Mouse (Mus musculus) hindbrain, embryonic 10.5 days (tissue): ENCODE measurements around the gene Stil. TPM values are rescaled to one million over a fixed set of nuclear protein-coding genes. Genes with fewer than 3 reads are reported as not detected.
A peak's percentile ranks its signal among the peaks of the same experiment; 100 is the strongest.

Experiments
- DNase-seq: peaks from one replicate; pipeline ENCODE4 v3.0.0-alpha.2; 2017; ENCODE audit warnings: low spot score
- H3K27ac ChIP-seq: fragments of 300-500 bp; sonication (generic); 2 replicates; pipeline ENCODE4 v1.5.1; 2016; ENCODE audit warnings: mild to moderate bottlenecking, moderate library complexity
- H3K27me3 ChIP-seq: fragments of 300-500 bp; sonication (generic); 2 replicates; pipeline ENCODE4 v1.6.1; 2016; ENCODE audit warnings: mild to moderate bottlenecking; ENCODE audit not compliant: poor library complexity, insufficient read depth, severe bottlenecking
- H3K36me3 ChIP-seq: fragments of 300-500 bp; sonication (generic); 2 replicates; pipeline ENCODE4 v1.6.1; 2016; ENCODE audit warnings: mild to moderate bottlenecking, moderate library complexity
- H3K4me1 ChIP-seq: fragments of 300-500 bp; sonication (generic); replicated peaks from 2 replicates; pipeline ENCODE4 v1.6.1; 2016; ENCODE audit warnings: mild to moderate bottlenecking
- H3K4me3 ChIP-seq: fragments of 300-500 bp; sonication (generic); 2 replicates; pipeline ENCODE4 v1.5.1; 2016; ENCODE audit warnings: mild to moderate bottlenecking, moderate library complexity
- H3K9me3 ChIP-seq: fragments of 300-500 bp; sonication (generic); 2 replicates; pipeline ENCODE4 v1.6.1; 2016; ENCODE audit warnings: mild to moderate bottlenecking, moderate library complexity
- WGBS: fragments of 180-500 bp; shearing (Covaris S2); methylation state at CpG from one replicate; pipeline ENCODE4 v1.1.7; 2016; 5-methylcytosine and 5-hydroxymethylcytosine counted together
- polyA plus RNA-seq: library from polyadenylated mRNA; unstranded; fragments of >200 nt; fragmentation: Nextera tagmentation; extraction: Ambion mirVana; gene quantifications from 2 replicates; pipeline ENCODE4 v1.2.1, GENCODE M21; 2016

The Stil gene
- polyA plus RNA-seq, 1 experiment from 2014 or later = 15.0 TPM

GRCm38 (mm10) chr4:114994218-114994617, 5.7 kb upstream of the Stil start:
- Histone ChIP-seq H3K9me3 (no peaks in the 10 kb centered on the region), H3K27ac (no peak overlapping the region), H3K36me3 (no peaks in the 10 kb centered on the region), H3K4me3 (no peak overlapping the region), H3K27me3 (peaks cover 11% of the 10 kb centered on the region; the same call in 1 of the 2 replicates), H3K4me1 (0 out of 2 replicates have a peak, but pooled peaks cover 2% of the 10 kb centered on the region)
- no peak for DNase-seq
- 90% methylated on average over 3 of the region's 3 CpGs for WGBS

GRCm38 (mm10) chr4:114997051-114997450, 2.9 kb upstream of the Stil start:
- DNase-seq = no peak
- Histone ChIP-seq H3K4me1 (peaks cover 20% of the 10 kb centered on the region), H3K9me3 (no peaks in the 10 kb centered on the region), H3K27ac (no peak overlapping the region), H3K4me3 (no peak overlapping the region), H3K36me3 (no peaks in the 10 kb centered on the region), H3K27me3 (peaks cover 6% of the 10 kb centered on the region; the same call in 1 of the 2 replicates)
- WGBS = 52% methylated on average over 3 of the region's 3 CpGs

GRCm38 (mm10) chr4:114999445-114999772, 550 bp upstream of the Stil start:
- H3K27ac ChIP-seq = peak overlapping the region; percentile 89
- H3K4me1 ChIP-seq = peaks cover 23% of the 10 kb centered on the region
- H3K36me3 ChIP-seq = peaks cover 19% of the 10 kb centered on the region
- no peak for DNase-seq
- WGBS = 10% methylated on average over 9 of the region's 9 CpGs
- H3K27me3 ChIP-seq = peaks cover 3% of the 10 kb centered on the region; the same call in 1 of the 2 replicates
- peak overlapping the region; percentile 64 for H3K4me3 ChIP-seq
- H3K9me3 ChIP-seq = no peaks in the 10 kb centered on the region

GRCm38 (mm10) chr4:115000429-115000795, 453 bp downstream of the Stil start:
- H3K36me3 ChIP-seq = peaks cover 29% of the 10 kb centered on the region
- 1% methylated on average over 8 of the region's 8 CpGs for WGBS
- no peaks in the 10 kb centered on the region for H3K27me3 ChIP-seq
- H3K27ac ChIP-seq = peak overlapping the region; percentile 89
- H3K4me3 ChIP-seq = peak overlapping the region; percentile 64
- DNase-seq = peak; percentile 3
- no peaks in the 10 kb centered on the region for H3K9me3 ChIP-seq
- H3K4me1 ChIP-seq = peaks cover 23% of the 10 kb centered on the region

GRCm38 (mm10) chr4:115014276-115014675, 14.3 kb downstream of the Stil start:
- no peak for DNase-seq

GRCm38 (mm10) chr4:115019997-115020396, 20.0 kb downstream of the Stil start:
- Histone ChIP-seq H3K4me3 (no peak overlapping the region), H3K9me3 (no peaks in the 10 kb centered on the region), H3K27me3 (no peaks in the 10 kb centered on the region), H3K27ac (no peak overlapping the region), H3K4me1 (no peaks in the 10 kb centered on the region), H3K36me3 (peaks cover 96% of the 10 kb centered on the region)
- no peak for DNase-seq
- WGBS = 96% methylated on average over 3 of the region's 3 CpGs

More at GRCm38 (mm10) chr4:115014276-115014675, 14.3 kb downstream of the Stil start:
- Histone ChIP-seq H3K27ac (no peak overlapping the region), H3K27me3 (no peaks in the 10 kb centered on the region), H3K4me1 (no peaks in the 10 kb centered on the region), H3K4me3 (no peak overlapping the region), H3K36me3 (peaks cover 98% of the 10 kb centered on the region), H3K9me3 (no peaks in the 10 kb centered on the region)
- 96% methylated on average over 3 of the region's 3 CpGs for WGBS

- Histone ChIP-seq H3K4me3 (no peak overlapping the region), H3K27me3 (no peaks in the 10 kb centered on the region), H3K9me3 (no peaks in the 10 kb centered on the region), H3K4me1 (no peaks in the 10 kb centered on the region), H3K27ac (no peak overlapping the region), H3K36me3 (peaks cover 76% of the 10 kb centered on the region)
- WGBS = 86% methylated on average over 6 of the region's 6 CpGs
- no peak for DNase-seq
Observed at GRCm38 (mm10) chr4:115035043-115035442, 35.1 kb downstream of the Stil start.

- Histone ChIP-seq H3K36me3 (peaks cover 77% of the 10 kb centered on the region), H3K9me3 (no peaks in the 10 kb centered on the region), H3K27me3 (no peaks in the 10 kb centered on the region), H3K4me1 (no peaks in the 10 kb centered on the region), H3K4me3 (no peak overlapping the region), H3K27ac (no peak overlapping the region)
- 36% methylated on average over 4 of the region's 4 CpGs for WGBS
- DNase-seq = peak; percentile 62
Observed at GRCm38 (mm10) chr4:115038242-115038641, 38.3 kb downstream of the Stil start.

GRCm38 (mm10) chr4:115045621-115046020, 45.7 kb downstream of the Stil start:
- Histone ChIP-seq H3K27ac (no peak overlapping the region), H3K4me1 (peaks cover 9% of the 10 kb centered on the region), H3K36me3 (peaks cover 41% of the 10 kb centered on the region), H3K4me3 (no peak overlapping the region), H3K9me3 (no peaks in the 10 kb centered on the region), H3K27me3 (peaks cover 33% of the 10 kb centered on the region)
- DNase-seq = no peak
- WGBS = 82% methylated on average over 3 of the region's 3 CpGs

GRCm38 (mm10) chr4:115047750-115048149, 47.8 kb downstream of the Stil start:
- H3K4me1 ChIP-seq = peaks cover 16% of the 10 kb centered on the region
- H3K27me3 ChIP-seq = peaks cover 55% of the 10 kb centered on the region
- peaks cover 19% of the 10 kb centered on the region for H3K36me3 ChIP-seq
- no peaks in the 10 kb centered on the region for H3K9me3 ChIP-seq
- peak; percentile 68 for DNase-seq
- H3K27ac ChIP-seq = no peak overlapping the region
- no peak overlapping the region for H3K4me3 ChIP-seq
- 7% methylated on average over 5 of the region's 5 CpGs for WGBS

- peaks cover 59% of the 10 kb centered on the region for H3K27me3 ChIP-seq
- no peak overlapping the region for H3K27ac ChIP-seq
- whole genome bisulfite sequencing = 69% methylated on average over 8 of the region's 8 CpGs
- peaks cover 18% of the 10 kb centered on the region for H3K4me1 ChIP-seq
- H3K9me3 ChIP-seq = no peaks in the 10 kb centered on the region
- H3K4me3 ChIP-seq = no peak overlapping the region
- peaks cover 15% of the 10 kb centered on the region for H3K36me3 ChIP-seq
- no peak for DNase-seq
Observed at GRCm38 (mm10) chr4:115048190-115048589, 48.2 kb downstream of the Stil start.

GRCm38 (mm10) chr4:115051245-115051644, 51.3 kb downstream of the Stil start:
- H3K9me3 ChIP-seq = no peaks in the 10 kb centered on the region
- H3K27me3 ChIP-seq = peaks cover 90% of the 10 kb centered on the region
- WGBS = 74% methylated on average over 5 of the region's 5 CpGs
- H3K4me1 ChIP-seq = peaks cover 20% of the 10 kb centered on the region
- no peak overlapping the region for H3K27ac ChIP-seq
- no peak for DNase-seq
- no peaks in the 10 kb centered on the region for H3K36me3 ChIP-seq
- H3K4me3 ChIP-seq = no peak overlapping the region

- peak; percentile 78 for DNase-seq
- Histone ChIP-seq H3K9me3 (no peaks in the 10 kb centered on the region), H3K4me1 (peaks cover 30% of the 10 kb centered on the region), H3K36me3 (no peaks in the 10 kb centered on the region), H3K4me3 (peak overlapping the region; percentile 45), H3K27me3 (peaks cover 100% of the 10 kb centered on the region), H3K27ac (peak overlapping the region; percentile 69)
- WGBS = under 1% methylated on average over 36 of the region's 36 CpGs
Observed at GRCm38 (mm10) chr4:115052343-115053005, 52.5 kb downstream of the Stil start.
